Mouse (Mus musculus) G1E (cell line): ENCODE results near the gene Rufy4.

Experiments
- CTCF ChIP-seq: IDR thresholded peaks from 2 replicates; pipeline ENCODE4 v1.5.1; 2012; ENCODE audit warnings: low read depth, low read length, inconsistent platforms, mixed read lengths
- GATA1 ChIP-seq: IDR thresholded peaks from 2 replicates; pipeline ENCODE4 v1.6.1; 2012; ENCODE audit warnings: borderline replicate concordance, low read length, inconsistent platforms, mixed read lengths
- GATA2 ChIP-seq: IDR thresholded peaks from 2 replicates; pipeline ENCODE4 v1.6.1; 2012; ENCODE audit warnings: low read depth, low read length, inconsistent platforms, borderline replicate concordance
- POLR2AphosphoS5 ChIP-seq: IDR thresholded peaks from 2 replicates; pipeline ENCODE4 v1.6.1; 2012; ENCODE audit warnings: low read depth, low read length, inconsistent platforms; ENCODE audit not compliant: insufficient replicate concordance
- TAL1 ChIP-seq: conservative IDR thresholded peaks from 2 replicates; pipeline ENCODE4 v1.6.1; 2012; ENCODE audit warnings: low read depth, low read length, inconsistent platforms, mixed read lengths

GRCm38 (mm10) chr1:74169721-74170120, 44.4 kb downstream of the Rufy4 start:
- no peak for TF ChIP-seq CTCF
- TF ChIP-seq GATA1: no peak
- no peak for TF ChIP-seq TAL1
- no peak for TF ChIP-seq POLR2AphosphoS5
- no peak for TF ChIP-seq GATA2
